Mouse (Mus musculus): ENCODE measurements around the gene Arhgef7. TPM values are rescaled to one million over a fixed set of nuclear protein-coding genes. Genes with fewer than 3 reads are reported as not detected.

Arhgef7 gene
- polyA plus RNA-seq, 1 experiment = 16.0 TPM

DNA sequence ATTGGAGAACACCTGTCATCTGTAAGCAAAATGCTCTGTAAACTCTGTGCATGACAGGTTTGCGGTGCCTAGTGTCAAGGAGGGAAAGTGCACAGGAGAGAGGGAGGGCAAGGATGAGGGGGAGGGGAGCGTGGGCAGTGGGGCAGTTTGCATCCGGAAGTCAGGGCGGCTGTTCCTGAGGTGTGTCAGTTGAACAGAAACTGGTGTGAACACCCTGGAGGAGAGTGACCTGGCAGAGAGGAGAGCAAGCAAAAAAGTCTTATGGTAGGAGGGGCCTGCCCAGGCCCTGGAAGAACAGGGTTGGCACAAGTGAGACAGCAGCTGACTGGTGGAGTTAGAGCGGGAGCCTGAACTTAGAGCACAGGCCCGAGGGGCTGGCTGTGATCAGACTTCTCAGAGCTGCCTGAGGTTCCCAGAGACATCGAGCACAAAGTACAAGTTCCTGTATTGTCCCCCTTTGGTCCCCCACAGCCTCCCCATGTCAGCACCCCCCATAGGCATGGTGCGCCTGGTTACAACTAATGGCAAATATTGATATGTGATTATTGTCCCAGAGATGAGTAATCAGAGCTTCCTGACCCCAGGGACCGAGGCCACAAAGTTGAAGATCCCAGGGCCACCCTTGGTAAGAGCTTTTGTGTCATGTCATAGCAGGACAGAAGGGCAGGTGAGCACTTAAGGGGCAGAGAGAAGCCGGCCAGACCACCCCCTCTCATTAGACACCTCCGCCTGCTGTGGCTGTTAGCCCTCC is 19.5 kb downstream of the Arhgef7 start:
- no peak for TF ChIP-seq GATA1 (IDR thresholded peaks at IDR 0.05; ENCODE audit: low read length)

DNA sequence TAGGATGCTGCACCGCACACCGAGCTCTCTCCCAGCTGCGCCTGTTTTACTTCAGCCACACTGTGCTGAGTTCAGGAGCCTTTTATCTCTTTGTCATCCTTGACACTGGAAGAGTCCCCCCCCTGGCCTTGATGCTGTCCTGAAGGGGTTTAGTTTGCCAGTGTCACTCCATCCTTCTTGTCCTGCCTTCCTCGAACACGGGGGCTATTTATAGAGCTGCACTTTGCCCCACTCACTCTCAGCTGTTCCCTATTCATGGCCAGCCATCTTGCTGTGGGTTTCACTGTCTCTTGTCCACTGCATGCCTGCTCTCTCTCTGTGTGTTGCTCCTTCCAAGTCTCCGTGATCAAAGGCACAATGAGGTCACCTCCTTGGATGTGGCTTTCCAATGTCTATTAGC is 22.0 kb downstream of the Arhgef7 start:
- no peak for TF ChIP-seq GATA1 (IDR thresholded peaks at IDR 0.05; ENCODE audit: low read length)

DNA sequence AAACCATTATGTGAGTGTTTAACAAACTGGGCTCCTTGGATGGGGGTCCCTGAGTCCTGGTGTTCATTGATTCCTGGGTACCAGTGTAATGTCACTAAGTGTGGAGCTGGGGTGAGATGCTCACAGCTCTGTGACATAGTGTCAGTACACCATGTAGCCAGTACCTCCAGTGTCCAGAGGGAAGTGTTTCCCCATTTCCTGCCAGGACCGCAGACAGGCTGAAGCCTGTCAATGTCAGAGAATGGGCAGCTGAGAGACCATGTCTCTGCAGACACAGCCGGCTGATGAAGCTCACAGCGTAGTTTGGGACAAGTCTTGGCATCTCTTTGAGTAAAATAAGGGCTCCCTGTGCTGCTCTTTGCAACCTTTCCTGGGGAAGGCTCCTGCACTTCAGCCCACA is 24.8 kb downstream of the Arhgef7 start:
- no peak for TF ChIP-seq GATA1 (IDR thresholded peaks at IDR 0.05; ENCODE audit: low read length)

DNA sequence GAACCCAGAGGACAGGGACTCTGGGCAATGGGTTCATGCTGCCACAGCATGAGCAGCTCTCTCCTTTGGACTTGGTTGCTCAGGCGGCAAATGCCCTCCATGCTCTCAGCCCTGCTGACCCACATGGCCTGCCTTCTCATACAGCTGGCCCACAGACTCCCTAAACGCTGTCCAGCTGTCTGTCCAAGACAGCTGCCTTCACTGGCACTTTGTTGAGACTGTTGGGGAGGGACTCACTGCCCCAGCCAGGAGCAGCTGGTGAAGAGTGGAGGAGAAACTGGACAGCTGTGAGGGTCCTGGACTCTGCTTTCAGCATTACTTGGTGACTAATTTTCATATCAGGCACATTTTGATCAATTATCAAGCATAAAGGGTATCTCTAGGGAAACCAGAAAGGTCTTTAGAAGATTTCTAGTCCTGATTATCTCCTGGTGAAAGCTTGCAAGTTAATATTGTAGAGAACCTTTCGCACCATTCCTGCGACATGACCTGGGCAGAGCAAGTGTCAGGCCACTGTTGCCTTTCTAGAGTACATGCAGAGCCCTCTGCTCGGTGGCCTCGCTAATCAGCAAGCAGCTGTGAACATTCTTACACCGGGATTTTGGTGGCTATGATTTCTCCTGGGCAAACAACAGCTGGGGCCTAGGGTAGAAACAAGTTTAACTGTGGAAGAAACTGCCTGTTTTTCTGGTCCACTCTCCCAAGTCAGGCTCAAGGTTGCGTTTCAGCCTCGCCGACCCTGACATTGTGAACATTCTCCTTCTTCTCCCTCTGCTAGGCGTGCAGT is 25.8 kb downstream of the Arhgef7 start:
- TF ChIP-seq GATA1 (IDR thresholded peaks at IDR 0.05; ENCODE audit: low read length) = no peak

DNA sequence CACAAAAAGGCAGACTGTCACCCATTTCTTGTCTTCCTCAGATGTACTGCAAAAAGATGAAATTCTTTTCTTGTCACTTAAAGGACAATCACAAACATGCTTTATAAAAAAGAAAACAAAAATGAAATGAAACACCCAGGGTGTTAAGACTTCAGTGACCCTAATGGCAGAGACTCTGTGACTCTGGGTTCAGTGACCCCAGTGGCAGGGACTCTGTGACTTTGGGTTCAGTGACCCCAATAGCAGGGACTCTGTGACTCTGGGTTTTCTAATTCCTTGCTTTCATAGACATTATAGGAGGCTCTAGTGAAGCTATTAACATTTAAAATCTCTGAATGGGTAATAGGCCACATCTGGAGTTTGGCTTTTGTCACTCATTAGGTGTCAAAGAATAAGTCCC is 27.2 kb downstream of the Arhgef7 start:
- TF ChIP-seq GATA1 (IDR thresholded peaks at IDR 0.05; ENCODE audit: low read length) = no peak

DNA sequence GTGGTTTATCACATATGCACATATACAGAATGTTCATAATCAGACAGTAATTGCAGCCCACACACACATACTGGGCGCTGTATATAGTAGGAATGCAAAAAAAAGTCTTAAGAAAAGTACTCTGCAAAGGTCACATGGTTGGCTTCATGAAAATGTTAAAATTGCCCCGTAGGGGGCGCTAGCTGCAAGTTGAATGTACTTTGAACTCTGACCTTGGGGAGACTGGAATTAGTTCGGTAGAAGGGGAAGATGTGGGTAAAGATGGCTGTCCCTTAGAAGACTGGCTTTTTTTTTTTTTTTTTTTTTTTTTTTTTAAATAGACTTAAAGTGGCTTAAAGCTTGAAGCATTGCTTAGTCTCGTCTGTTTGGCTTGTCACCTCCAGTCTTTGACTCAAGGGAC is 28.4 kb downstream of the Arhgef7 start:
- TF ChIP-seq GATA1 (IDR thresholded peaks at IDR 0.05; ENCODE audit: low read length) = no peak

DNA sequence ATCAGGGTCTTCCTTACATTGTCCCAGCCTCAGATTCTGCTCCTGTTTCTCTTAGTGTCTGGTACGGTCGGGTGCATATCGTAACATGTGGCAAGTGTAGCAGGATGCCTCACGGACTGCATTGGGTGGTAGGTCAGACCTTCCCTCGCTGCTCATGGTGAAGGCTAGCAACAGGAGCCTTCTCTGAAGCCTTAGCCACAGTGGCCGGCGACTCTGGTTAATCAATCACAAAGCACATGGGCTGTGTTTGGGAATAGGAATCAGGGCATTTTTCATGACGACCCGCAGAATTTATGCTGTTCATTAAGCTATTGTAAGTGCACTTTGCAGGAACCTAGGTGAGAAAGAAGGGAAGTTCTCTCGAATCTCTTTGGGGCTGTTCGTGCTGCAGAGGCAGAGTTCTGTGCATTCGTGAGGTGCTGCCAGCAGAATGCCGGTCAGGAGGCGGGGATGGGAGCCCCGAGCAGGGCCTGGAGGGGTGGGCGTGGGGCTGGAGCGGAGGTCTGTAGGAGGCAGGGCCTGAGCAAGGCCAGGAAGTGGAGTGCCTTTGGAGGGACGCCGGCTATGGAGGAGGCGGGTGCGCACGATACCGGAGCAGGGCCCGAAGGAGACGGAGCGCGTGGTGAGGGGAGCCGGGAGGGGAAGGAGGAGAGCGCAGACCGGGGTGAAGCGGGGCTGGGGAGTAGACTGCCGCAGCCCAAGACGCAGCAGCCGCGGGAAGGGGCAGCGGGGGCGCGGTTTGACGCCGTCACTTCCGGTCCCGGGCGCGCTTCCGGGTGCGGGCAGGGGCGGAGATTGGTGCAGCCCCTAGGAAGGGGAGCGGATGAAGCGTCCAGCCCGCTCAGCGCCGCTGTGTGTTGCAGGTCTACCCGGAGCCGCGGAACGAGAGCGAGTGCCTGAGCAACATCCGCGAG is 30.3 kb downstream of the Arhgef7 start:
- no peak for TF ChIP-seq GATA1 (IDR thresholded peaks at IDR 0.05; ENCODE audit: low read length)

DNA sequence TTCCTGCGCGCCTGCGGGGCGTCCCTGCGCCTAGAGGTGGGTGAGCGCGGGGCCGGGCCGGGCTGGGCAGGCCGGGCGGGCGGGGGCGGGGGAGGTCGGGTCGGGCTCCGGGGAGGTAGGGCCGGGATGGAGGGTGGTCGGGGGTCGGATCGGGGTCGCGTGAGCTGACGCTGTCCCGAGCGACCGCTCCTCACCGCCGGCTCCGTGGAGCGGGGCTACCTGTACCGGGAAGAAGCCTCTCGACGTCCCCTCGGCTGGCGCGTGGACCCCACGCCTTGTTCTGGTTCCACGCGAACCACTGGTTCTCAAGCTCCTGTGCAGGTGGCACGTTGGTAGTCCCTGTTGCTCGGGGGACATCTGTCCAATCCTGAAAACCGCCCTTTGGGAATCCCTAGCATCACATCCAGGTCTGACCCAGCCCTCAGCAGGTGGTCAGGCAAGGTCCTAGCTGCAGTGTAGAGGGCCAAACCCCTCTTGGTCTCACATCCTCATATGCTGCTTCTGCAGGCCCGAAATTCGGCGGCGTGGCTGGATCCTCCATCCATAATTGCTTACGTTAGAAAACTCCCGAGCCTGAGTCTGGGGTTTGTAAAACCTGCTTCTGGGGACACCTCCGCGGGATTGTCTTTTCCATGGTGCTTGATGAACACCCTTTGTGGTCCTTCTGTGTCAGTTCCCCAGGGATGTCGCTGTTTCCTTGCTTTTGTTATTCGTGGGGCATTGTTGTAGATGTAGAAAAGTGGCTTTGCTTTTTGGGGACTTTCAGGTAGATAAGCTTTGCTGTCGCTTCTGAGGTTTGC is 31.2 kb downstream of the Arhgef7 start:
- no peak for TF ChIP-seq GATA1 (IDR thresholded peaks at IDR 0.05; ENCODE audit: low read length)

DNA sequence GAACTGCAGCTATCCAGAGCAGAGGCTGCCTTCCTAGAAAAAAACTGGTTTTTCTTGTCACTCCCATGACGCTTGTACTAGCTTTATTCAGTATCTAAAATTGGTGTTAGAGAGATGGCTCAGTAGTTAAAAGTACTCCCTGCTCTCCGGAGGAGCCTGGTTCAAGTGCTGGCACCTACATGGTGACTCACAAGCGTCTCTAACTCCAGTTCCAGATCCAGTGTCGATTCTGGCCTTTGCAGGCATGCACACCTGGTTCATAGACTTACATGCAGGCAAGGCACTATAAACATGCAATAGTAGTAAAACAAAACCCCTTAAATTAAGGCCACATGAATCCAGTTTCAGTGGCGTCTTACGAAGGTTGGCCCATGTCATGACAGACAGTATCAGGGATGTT is 34.0 kb downstream of the Arhgef7 start:
- TF ChIP-seq GATA1 (IDR thresholded peaks at IDR 0.05; ENCODE audit: low read length) = no peak

DNA sequence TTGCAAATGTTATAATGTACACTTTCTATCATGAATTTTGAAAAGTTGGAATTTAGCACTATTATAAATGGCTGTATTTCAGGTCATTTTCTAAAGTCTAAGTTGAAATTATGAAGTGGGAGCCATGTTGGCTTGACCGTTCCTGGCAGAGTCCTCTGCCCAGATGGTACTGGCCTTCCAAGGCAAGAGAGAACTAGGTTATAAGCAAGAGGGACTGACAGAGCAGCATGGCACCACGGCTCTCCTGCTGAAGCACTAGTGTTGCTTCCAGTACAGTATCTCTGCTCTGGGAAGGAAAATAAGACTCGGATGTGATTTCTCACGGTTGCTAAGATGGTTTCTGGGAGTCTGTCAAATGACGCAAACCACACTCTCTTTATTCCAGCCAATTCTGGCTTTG is 34.5 kb downstream of the Arhgef7 start:
- TF ChIP-seq GATA1 (IDR thresholded peaks at IDR 0.05; ENCODE audit: low read length) = no peak

DNA sequence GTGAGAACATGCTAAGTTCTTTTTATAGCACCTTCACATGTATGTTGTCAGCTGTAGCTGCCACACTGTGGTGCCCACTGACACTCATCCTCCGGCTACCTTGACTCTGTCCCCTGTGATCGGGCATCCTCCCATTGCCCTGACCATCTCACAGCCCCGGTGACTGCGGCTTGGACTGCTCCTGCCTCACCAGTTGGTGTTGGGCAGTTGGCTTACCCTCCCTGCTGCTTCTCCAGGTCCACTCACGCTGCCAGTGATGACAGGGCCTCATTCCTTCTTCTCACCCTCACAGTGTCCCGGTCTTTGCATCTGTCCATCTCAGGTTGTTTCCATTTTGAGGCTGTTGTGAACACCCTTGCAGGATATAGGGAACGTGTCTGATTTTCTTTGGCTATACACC is 35.3 kb downstream of the Arhgef7 start:
- no peak for TF ChIP-seq GATA1 (IDR thresholded peaks at IDR 0.05; ENCODE audit: low read length)

DNA sequence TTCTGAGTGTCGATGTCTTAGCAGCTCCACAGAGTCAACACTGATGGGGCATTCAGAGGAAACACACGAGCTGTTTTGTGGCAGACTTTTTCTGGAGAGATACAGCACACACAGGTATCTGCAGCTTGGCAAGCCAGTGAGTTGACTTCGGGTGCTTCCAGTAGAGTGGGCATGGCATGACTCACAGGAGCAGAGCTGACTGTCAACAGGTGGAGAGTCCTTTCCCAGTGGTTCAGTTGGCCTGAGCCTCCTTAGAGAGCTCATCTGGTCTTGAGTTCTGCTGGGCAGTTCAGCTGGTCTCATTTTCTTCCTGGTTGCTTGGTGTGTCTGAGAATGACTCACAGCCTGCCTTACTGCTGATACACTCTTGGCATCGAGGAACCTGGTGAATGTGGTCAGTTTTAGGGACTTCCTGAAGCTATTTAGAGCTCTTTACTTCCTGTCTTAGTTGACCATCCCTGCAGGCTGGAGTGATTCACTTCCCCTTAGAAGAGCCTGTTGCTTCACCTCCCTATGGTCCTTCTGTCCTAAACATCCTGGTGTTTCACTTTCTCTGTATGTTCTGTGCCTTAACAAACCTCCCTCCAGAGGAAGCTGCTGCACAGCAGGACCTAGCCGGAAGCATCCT is 39.8 kb downstream of the Arhgef7 start:
- TF ChIP-seq GATA1 (IDR thresholded peaks at IDR 0.05; ENCODE audit: low read length) = no peak

DNA sequence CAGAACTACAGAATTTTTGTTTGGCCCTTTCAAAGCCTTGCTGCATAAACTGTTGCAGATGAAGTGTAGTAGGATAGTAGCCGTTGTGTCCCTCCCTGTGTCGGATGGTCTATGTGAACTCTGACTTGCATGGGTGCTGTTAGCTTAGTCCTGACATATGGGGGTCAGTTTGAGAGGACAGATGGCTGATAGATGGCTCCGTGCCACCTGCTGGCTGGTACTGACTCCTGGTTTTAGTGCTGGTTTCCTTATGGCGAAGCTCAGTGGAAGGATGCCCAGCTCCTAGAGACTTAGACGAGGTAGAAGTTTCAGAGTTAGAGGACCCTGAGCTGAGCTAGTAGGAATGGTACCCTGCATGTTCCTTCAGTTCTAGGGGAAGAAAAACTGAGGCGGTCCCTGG is 42.5 kb downstream of the Arhgef7 start:
- no peak for TF ChIP-seq GATA1 (IDR thresholded peaks at IDR 0.05; ENCODE audit: low read length)

DNA sequence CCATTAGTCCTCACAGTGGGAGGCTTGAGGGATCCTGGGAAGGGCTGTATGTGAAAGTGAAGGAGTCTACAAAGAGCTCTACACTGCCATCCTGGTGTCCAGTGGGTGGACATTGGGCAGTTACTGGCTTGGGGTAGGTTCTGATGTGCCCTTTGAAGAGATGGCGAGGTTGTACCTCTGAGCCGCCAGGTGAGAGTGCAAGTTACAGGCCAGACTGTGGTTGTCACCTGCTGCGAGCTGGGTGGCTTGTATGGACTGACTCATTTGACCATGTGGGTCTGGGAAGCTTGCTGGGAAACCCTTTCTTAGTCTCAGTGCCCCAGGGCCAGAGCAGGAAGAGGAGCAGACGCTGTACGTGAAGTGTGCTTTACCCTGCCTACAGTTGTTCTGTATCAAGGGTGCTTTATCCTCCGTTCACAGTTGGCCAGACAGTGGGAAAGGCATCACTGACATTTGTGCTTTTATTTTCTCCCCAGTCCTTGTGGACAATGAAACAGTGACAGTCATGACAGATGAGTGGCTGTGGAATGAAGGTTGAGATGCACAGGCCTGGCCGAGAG is 43.1 kb downstream of the Arhgef7 start:
- no peak for TF ChIP-seq GATA1 (IDR thresholded peaks at IDR 0.05; ENCODE audit: low read length)

All from G1E-ER4 (cell line).